Mouse (Mus musculus) urinary bladder, postnatal 4 days (tissue): Measurements from ENCODE around the gene Epgn.
A peak's percentile ranks its signal among the peaks of the same experiment; 100 is the strongest.

ENCODE experiments used
- DNase-seq, 2 experiments: peaks; one replicate each; pipeline ENCODE4 v3.0.0; 2021 to 2022; ENCODE audit warnings: low spot score in 2 of 2

The Epgn gene

GRCm38 (mm10) chr5:91027164-91027563, at the start of gene Epgn:
TSS of gene Epgn (plus strand) at chr5:91027464.
- DNase-seq, result no peak

- DNase-seq, result no peak
Observed at GRCm38 (mm10) chr5:90980297-90980696, 47.0 kb upstream of the Epgn start.

- no peak for DNase-seq
Observed at GRCm38 (mm10) chr5:90987605-90988004, 39.7 kb upstream of the Epgn start.

GRCm38 (mm10) chr5:90988149-90988548, 39.1 kb upstream of the Epgn start:
- DNase-seq, result no peak

- no peak for DNase-seq
Observed at GRCm38 (mm10) chr5:90988592-90988991, 38.7 kb upstream of the Epgn start.

GRCm38 (mm10) chr5:90999942-91000341, 27.3 kb upstream of the Epgn start:
- DNase-seq, result no peak

- DNase-seq, result no peak
Observed at GRCm38 (mm10) chr5:91015216-91015615, 12.0 kb upstream of the Epgn start.

GRCm38 (mm10) chr5:91023114-91023513, 4.2 kb upstream of the Epgn start:
- no peak for DNase-seq

- DNase-seq, result no peak
Observed at GRCm38 (mm10) chr5:91027840-91028239, 576 bp downstream of the Epgn start.

- no peak for DNase-seq
Observed at GRCm38 (mm10) chr5:91030629-91031028, 3.4 kb downstream of the Epgn start.

- DNase-seq, result no peak
Observed at GRCm38 (mm10) chr5:91035341-91035740, 8.1 kb downstream of the Epgn start.

GRCm38 (mm10) chr5:91036628-91037027, 9.4 kb downstream of the Epgn start:
- no peak for DNase-seq

GRCm38 (mm10) chr5:91037756-91038155, 10.5 kb downstream of the Epgn start:
- DNase-seq, result no peak

- DNase-seq, result peak; percentile 69 to 70
Observed at GRCm38 (mm10) chr5:91038547-91038946, 11.3 kb downstream of the Epgn start.

GRCm38 (mm10) chr5:91038963-91039362, 11.7 kb downstream of the Epgn start:
- DNase-seq, result no peak

- no peak for DNase-seq
Observed at GRCm38 (mm10) chr5:91047987-91048386, 20.7 kb downstream of the Epgn start.

GRCm38 (mm10) chr5:91048397-91048796, 21.1 kb downstream of the Epgn start:
- no peak for DNase-seq

- no peak for DNase-seq
Observed at GRCm38 (mm10) chr5:91072340-91072739, 45.1 kb downstream of the Epgn start.

GRCm38 (mm10) chr5:91073626-91074025, 46.4 kb downstream of the Epgn start:
- DNase-seq, result no peak

GRCm38 (mm10) chr5:91074026-91074425, 46.8 kb downstream of the Epgn start:
- peak in 1 of 2 experiments; percentile 24 for DNase-seq

- peak; percentile 28 to 59 for DNase-seq
Observed at GRCm38 (mm10) chr5:91074450-91074950, 47.2 kb downstream of the Epgn start, which contains the start of gene Ereg. TSS of gene Ereg (plus strand) at chr5:91074622.

GRCm38 (mm10) chr5:91075021-91075420, 47.8 kb downstream of the Epgn start:
- no peak for DNase-seq

- DNase-seq, result no peak
Observed at GRCm38 (mm10) chr5:91083016-91083415, 55.8 kb downstream of the Epgn start.
